Mouse (Mus musculus) embryonic facial prominence, embryonic 13.5 days (tissue): Measurements from ENCODE around the gene Skp1a. TPM values are rescaled to one million over a fixed set of nuclear protein-coding genes. Genes with fewer than 3 reads are reported as not detected.

ENCODE experiments used
- ATAC-seq: fragments of 200-750 bp; cut with Nextera tagmentation; 2 replicates; pipeline ENCODE4 v1.8.0; 2017; ENCODE audit warnings: low read depth; ENCODE audit not compliant: insufficient number of reproducible peaks, insufficient read depth, low FRiP score, low TSS enrichment
- H3K27ac ChIP-seq: fragments of 300-500 bp; sonication (generic); 2 replicates; pipeline ENCODE4 v1.5.1; 2015; ENCODE audit warnings: moderate library complexity, mild to moderate bottlenecking, inconsistent platforms
- H3K27me3 ChIP-seq: fragments of 300-500 bp; sonication (generic); 2 replicates; pipeline ENCODE4 v1.6.1; 2015; ENCODE audit warnings: mild to moderate bottlenecking, inconsistent platforms
- H3K36me3 ChIP-seq: fragments of 300-500 bp; sonication (generic); 2 replicates; pipeline ENCODE4 v1.6.1; 2015; ENCODE audit warnings: mild to moderate bottlenecking, inconsistent platforms
- H3K4me1 ChIP-seq: fragments of 300-500 bp; sonication (generic); 2 replicates; pipeline ENCODE4 v1.6.1; 2015; ENCODE audit warnings: inconsistent platforms
- H3K4me2 ChIP-seq: fragments of 300-500 bp; sonication (generic); 2 replicates; pipeline ENCODE4 v1.6.1; 2015; ENCODE audit warnings: moderate library complexity, mild to moderate bottlenecking, inconsistent platforms
- H3K4me3 ChIP-seq: fragments of 300-500 bp; sonication (generic); 2 replicates; pipeline ENCODE4 v1.5.1; 2015; ENCODE audit warnings: mild to moderate bottlenecking, inconsistent platforms
- H3K9ac ChIP-seq: fragments of 300-500 bp; sonication (generic); 2 replicates; pipeline ENCODE4 v1.6.1; 2015; ENCODE audit warnings: mild to moderate bottlenecking, inconsistent platforms
- H3K9me3 ChIP-seq: fragments of 300-500 bp; sonication (generic); 2 replicates; pipeline ENCODE4 v1.6.1; 2016; ENCODE audit warnings: inconsistent platforms
- WGBS: fragments of 180-500 bp; shearing (Covaris S2); methylation state at CpG from one replicate; pipeline ENCODE4 v1.1.7; 2015; ENCODE audit warnings: mixed read lengths; 5-methylcytosine and 5-hydroxymethylcytosine counted together
- polyA plus RNA-seq: library from polyadenylated mRNA; unstranded; fragments of >200 nt; fragmentation: Nextera tagmentation; extraction: Ambion mirVana; gene quantifications from 2 replicates; pipeline ENCODE4 v1.2.1, GENCODE M21; 2015

Gene Skp1a
- polyA plus RNA-seq, 1 experiment from 2014 or later: 951 TPM

DNA sequence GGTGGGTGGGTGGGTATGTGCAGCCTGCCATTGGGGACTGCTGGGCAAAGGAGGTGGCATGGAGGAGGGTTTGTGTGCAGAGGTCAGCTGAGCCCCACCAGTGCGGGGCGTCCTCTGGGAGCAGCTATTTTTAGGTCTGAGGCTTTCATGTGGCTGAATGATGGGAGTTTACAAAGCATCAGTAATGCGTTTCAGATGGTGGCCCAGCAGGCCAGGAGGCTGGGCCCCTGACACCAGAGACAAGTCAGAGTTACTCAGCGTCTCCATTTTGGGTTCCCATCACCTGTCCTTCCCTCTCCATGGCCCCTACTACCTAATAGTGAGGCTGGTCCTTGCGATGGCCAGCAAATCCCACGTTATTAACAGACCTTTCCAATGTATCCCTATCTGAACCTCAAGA is 40.8 kb downstream of the Skp1a start:
- 36% methylated on average over 6 of the region's 6 CpGs for WGBS
- H3K27ac ChIP-seq: peak overlapping the region; percentile 71; the same call in 1 of the 2 replicates

DNA sequence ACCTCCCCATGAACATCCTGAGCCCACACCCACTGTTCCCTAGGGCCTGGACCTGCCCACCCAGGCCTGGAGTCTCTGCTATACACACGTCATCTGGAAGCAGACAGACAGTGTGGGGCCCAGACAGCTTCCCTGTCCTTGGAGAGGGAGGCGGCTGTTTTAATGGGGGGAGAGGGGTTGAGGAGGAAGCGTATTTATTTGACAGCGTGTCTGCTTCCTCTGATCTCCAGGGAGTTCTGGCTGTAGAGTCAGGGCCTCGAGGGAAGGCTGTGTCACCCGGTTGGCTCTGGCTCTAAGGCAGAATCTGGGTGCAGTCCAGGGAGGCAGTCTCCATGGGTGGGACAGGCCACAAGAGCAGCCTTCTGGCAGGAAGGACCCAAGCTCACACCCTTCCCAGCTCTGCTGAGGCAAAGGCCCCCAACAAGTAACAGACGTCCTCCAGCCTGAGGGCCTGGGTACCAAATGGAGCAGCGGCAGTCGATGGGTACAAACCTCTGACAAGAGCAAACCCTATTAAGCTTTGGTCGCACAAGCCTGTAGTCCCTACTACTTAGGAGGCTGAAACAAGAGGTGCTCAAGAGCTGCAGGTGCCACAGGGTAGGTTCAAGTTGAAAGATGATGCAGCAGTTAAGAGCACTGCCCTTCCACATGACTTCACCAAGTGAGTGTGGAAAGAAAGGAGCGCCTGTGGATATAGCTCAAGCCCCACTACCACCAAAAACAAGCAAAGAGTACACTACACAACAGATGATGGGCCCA is 41.6 kb downstream of the Skp1a start:
- H3K27me3 ChIP-seq: no peaks in the 10 kb centered on the region
- H3K27ac ChIP-seq: peak overlapping the region; percentile 71; the same call in 1 of the 2 replicates
- 0 out of 2 replicates have a peak, but pooled peaks have one; percentile 60 for ATAC-seq
- 0 out of 2 replicates have a peak, but pooled peaks cover 3% of the 10 kb centered on the region for H3K36me3 ChIP-seq
- no peak overlapping the region for H3K9ac ChIP-seq
- no peak overlapping the region for H3K4me2 ChIP-seq
- H3K4me3 ChIP-seq: no peak overlapping the region
- H3K9me3 ChIP-seq: no peaks in the 10 kb centered on the region
- 48% methylated on average over 11 of the region's 11 CpGs for WGBS
- H3K4me1 ChIP-seq: peaks cover 32% of the 10 kb centered on the region

More for the DNA sequence above, 40.8 kb downstream of the Skp1a start:
- Histone ChIP-seq H3K9me3 (no peaks in the 10 kb centered on the region), H3K9ac (no peak overlapping the region), H3K27me3 (no peaks in the 10 kb centered on the region), H3K36me3 (0 out of 2 replicates have a peak, but pooled peaks cover 1% of the 10 kb centered on the region), H3K4me3 (no peak overlapping the region), H3K4me2 (no peak overlapping the region), H3K4me1 (peaks cover 38% of the 10 kb centered on the region)
- ATAC-seq: no peak

DNA sequence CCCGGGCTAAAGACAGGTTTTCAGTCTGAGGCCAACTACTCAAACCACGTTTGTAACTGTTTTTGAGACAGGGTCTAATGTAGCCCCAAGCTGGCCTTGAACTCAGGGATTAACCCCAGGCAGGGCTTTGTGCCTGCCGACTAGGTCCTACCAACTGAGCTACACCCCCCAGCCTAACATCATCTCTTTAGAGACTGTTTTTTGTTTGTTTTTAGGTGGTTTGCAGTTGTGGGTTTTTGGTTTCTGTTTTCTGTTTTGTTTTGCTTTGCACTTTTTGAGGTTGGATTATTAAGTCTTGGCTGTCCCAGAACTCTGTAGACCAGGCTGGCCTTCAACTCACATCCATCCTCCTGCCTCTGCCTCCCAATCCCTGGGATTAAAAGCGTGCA is 42.1 kb downstream of the Skp1a start:
- H3K27ac ChIP-seq: no peak overlapping the region

DNA sequence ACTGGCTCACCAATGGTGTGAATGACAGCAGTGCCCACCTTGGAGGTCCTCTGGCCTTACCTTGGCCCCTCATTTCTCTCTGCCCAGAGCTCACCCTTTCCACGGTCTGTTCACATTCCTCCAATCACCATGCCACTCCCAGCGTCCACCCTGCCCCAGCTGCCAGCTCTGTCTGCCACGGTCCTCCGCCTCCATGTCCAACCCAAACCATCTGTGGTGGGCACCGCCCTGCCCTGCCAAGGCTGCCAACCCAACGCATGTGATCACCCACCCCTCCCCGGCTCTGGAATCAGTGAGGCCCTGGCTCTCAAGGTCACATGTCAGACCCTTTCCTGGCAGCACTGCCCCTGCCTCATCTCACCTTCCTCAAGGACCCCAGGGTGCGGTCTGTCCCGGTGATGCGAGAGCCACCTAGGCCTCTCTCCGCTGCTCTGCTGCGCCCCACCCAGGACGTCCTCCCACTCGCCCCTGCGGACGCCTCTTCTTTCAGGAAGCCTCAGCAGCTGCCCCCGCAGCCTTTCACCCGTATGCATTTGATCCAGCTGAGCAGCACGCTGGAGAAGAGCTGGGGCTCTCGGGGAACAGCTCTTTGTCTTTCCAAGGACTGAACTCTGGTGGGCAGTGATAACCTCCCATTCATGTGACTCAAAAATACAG is 42.8 kb downstream of the Skp1a start:
- Histone ChIP-seq H3K36me3 (peaks cover 3% of the 10 kb centered on the region; the same call in 1 of the 2 replicates), H3K4me2 (no peak overlapping the region), H3K9ac (no peak overlapping the region), H3K27me3 (no peaks in the 10 kb centered on the region), H3K4me1 (peaks cover 25% of the 10 kb centered on the region), H3K27ac (no peak overlapping the region), H3K4me3 (no peak overlapping the region), H3K9me3 (no peaks in the 10 kb centered on the region)
- no peak for ATAC-seq
- WGBS: 85% methylated on average over 20 of the region's 20 CpGs

More for the DNA sequence above, 42.1 kb downstream of the Skp1a start:
- Histone ChIP-seq H3K4me2 (no peak overlapping the region), H3K9ac (no peak overlapping the region), H3K9me3 (no peaks in the 10 kb centered on the region), H3K36me3 (0 out of 2 replicates have a peak, but pooled peaks cover 3% of the 10 kb centered on the region), H3K4me3 (no peak overlapping the region), H3K27me3 (no peaks in the 10 kb centered on the region), H3K4me1 (peaks cover 26% of the 10 kb centered on the region)
- no peak for ATAC-seq
- WGBS: 77% methylated on average over 4 of the region's 4 CpGs

GRCm38 (mm10) chr11:52275366-52275765 is 43.6 kb downstream of the Skp1a start:
- WGBS: 81% methylated on average over 8 of the region's 8 CpGs
- Histone ChIP-seq H3K36me3 (peaks cover 3% of the 10 kb centered on the region; the same call in 1 of the 2 replicates), H3K4me2 (no peak overlapping the region), H3K9ac (no peak overlapping the region), H3K27me3 (no peaks in the 10 kb centered on the region), H3K4me1 (peaks cover 25% of the 10 kb centered on the region), H3K4me3 (no peak overlapping the region), H3K27ac (no peak overlapping the region), H3K9me3 (no peaks in the 10 kb centered on the region)
- no peak for ATAC-seq

GRCm38 (mm10) chr11:52275774-52276555 is 44.2 kb downstream of the Skp1a start:
- H3K27me3 ChIP-seq: peaks cover 5% of the 10 kb centered on the region; the same call in 1 of the 2 replicates
- H3K27ac ChIP-seq: no peak overlapping the region
- ATAC-seq: no peak
- peaks cover 3% of the 10 kb centered on the region; the same call in 1 of the 2 replicates for H3K36me3 ChIP-seq
- 74% methylated on average over 9 of the region's 9 CpGs for WGBS
- H3K9me3 ChIP-seq: no peaks in the 10 kb centered on the region
- no peak overlapping the region for H3K9ac ChIP-seq
- no peak overlapping the region for H3K4me3 ChIP-seq
- peaks cover 25% of the 10 kb centered on the region for H3K4me1 ChIP-seq
- no peak overlapping the region for H3K4me2 ChIP-seq

- no peak overlapping the region for H3K27ac ChIP-seq
- no peak overlapping the region for H3K9ac ChIP-seq
- peaks cover 15% of the 10 kb centered on the region for H3K27me3 ChIP-seq
- 87% methylated on average over 8 of the region's 8 CpGs for WGBS
- no peak for ATAC-seq
- H3K4me1 ChIP-seq: peaks cover 23% of the 10 kb centered on the region
- peaks cover 3% of the 10 kb centered on the region; the same call in 1 of the 2 replicates for H3K36me3 ChIP-seq
- no peak overlapping the region for H3K4me3 ChIP-seq
- no peaks in the 10 kb centered on the region for H3K9me3 ChIP-seq
- no peak overlapping the region for H3K4me2 ChIP-seq
These were observed 45.2 kb downstream of the Skp1a start for GRCm38 (mm10) chr11:52276961-52277391.

DNA sequence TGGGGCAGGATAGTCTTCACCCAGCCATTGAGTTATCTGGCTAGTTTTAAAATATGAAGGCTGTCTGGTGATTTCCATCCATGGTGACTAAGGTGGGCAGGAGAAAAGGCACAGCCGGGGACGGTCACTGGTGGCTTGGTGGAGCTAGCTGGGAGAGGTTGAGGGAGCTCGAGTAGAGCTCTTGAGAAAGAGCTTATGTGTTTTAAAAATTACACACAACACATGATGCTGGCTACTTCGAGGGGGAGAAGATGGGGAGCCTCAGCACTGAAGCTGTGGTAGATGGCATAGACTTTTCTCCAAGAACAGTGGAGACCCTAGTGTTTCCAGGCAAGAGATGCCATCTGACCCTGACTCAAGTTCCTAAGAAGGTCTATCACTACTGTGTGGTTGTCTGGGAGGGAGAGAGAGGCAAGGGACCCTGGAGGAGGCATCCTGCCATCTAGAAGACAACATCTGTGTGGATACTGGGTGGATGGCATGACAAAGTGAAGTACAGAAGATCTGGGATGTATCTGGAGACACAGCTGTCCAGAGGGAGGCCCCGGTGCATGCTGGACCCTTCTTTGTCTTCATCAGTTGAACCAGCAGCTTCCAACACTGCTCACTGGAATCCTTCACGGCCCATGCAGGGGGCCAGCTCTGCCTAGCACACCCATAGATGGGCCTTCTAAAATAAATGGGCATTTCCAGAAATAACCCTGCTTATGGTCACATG is 45.8 kb downstream of the Skp1a start:
- Histone ChIP-seq H3K27me3 (peaks cover 16% of the 10 kb centered on the region), H3K9me3 (no peaks in the 10 kb centered on the region), H3K36me3 (peaks cover 3% of the 10 kb centered on the region; the same call in 1 of the 2 replicates), H3K4me1 (peaks cover 19% of the 10 kb centered on the region), H3K4me2 (no peak overlapping the region), H3K27ac (no peak overlapping the region), H3K4me3 (no peak overlapping the region), H3K9ac (no peak overlapping the region)
- 93% methylated on average over 6 of the region's 6 CpGs for WGBS
- ATAC-seq: no peak

DNA sequence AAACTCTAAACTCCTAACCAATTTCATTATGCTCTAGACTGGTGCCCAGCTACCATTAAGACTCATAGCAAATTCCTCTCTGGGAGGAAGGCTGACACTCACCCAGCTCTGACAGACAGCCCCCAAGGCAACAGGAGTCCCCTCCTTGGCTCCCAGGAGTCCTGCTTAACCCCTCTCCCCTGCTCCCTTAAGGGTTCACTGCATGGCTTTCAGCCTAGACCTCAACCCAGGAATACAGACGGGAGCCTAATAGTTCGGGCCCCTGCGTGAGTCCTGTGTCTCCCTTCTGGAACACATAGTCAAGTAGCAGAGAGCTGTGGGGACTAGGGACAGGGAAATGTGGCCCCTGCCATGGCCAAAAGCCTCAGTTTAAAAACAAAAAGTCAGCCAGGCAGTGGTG is 46.4 kb downstream of the Skp1a start:
- peaks cover 16% of the 10 kb centered on the region for H3K27me3 ChIP-seq
- H3K4me1 ChIP-seq: peaks cover 17% of the 10 kb centered on the region
- H3K27ac ChIP-seq: no peak overlapping the region
- 92% methylated on average over 3 of the region's 3 CpGs for WGBS
- no peak overlapping the region for H3K4me2 ChIP-seq
- peaks cover 3% of the 10 kb centered on the region; the same call in 1 of the 2 replicates for H3K36me3 ChIP-seq
- no peak overlapping the region for H3K9ac ChIP-seq
- no peak overlapping the region for H3K4me3 ChIP-seq
- no peaks in the 10 kb centered on the region for H3K9me3 ChIP-seq
- ATAC-seq: no peak

- 93% methylated on average over 6 of the region's 6 CpGs for WGBS
- Histone ChIP-seq H3K4me2 (no peak overlapping the region), H3K27me3 (peaks cover 23% of the 10 kb centered on the region), H3K36me3 (peaks cover 3% of the 10 kb centered on the region; the same call in 1 of the 2 replicates), H3K4me3 (no peak overlapping the region), H3K9ac (no peak overlapping the region), H3K4me1 (peaks cover 16% of the 10 kb centered on the region), H3K9me3 (no peaks in the 10 kb centered on the region), H3K27ac (no peak overlapping the region)
- ATAC-seq: no peak
These were observed 47.2 kb downstream of the Skp1a start for GRCm38 (mm10) chr11:52278991-52279390.
